Mouse (Mus musculus): ENCODE measurements around the gene Gstm3.
"Not testable (repeated sequence)": the region's sequence is repeated elsewhere in the genome, so short reads cannot be mapped to it uniquely, and the experiment has no call there.

GRCm38 (mm10) chr3:107971101-107971500 is 2.0 kb upstream of the Gstm3 start:
- TF ChIP-seq CTCF, POLR2A (IDR thresholded peaks at IDR 0.05; ENCODE audit: extremely low read depth, insufficient read depth, low read length): not testable (repeated sequence)

Measured in cortical plate, adult 2 months (tissue).